Mouse (Mus musculus): Measurements from ENCODE around the gene B3gnt2.

The B3gnt2 gene

GRCm38 (mm10) chr11:22860335-22861227 lies at the start of gene B3gnt2:
Gene B3gnt2, minus strand, starts transcription at chr11:22860961.
- no peak for DNase-seq (ENCODE audit: low spot score)

DNA sequence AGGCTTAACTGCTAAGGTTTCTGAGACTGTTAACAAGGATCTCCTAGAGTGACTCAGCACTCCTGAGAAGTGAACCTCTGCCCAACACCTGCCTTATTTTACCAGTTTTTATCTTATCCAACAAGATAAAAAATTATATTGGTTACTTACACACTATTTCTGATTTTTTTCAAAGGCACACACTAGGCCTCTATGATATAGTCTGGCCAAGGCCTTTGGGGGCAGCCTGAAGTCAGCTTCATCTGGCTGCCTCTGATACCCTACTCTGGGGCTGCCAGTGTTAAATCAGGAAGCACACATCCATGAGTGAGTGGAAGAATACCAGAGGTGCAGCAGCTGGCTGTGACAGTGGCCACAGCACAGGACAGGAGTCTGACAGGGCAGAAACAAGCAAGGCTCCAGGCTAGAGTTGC lies 45.7 kb upstream of the B3gnt2 start:
- DNase-seq (ENCODE audit: low spot score) = no peak

DNA sequence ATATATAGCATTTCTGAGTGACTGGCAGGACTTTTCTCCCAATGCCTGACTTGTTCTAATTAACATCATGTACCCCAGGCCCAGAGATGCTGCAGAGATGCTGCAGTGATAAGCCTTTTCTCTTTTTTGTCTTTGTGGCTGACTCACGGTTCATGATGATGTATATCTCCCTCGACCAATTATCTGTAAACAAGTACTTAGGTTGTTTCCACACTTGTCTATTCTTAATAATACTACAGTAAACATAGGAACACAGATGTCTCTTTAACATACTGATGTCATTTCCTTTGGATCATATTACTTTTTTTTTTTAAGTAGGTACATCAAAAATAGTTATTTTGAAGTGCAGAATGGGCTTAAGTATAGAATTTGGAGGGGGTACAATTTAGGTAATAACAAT lies 42.2 kb upstream of the B3gnt2 start:
- DNase-seq (ENCODE audit: low spot score) = no peak

DNA sequence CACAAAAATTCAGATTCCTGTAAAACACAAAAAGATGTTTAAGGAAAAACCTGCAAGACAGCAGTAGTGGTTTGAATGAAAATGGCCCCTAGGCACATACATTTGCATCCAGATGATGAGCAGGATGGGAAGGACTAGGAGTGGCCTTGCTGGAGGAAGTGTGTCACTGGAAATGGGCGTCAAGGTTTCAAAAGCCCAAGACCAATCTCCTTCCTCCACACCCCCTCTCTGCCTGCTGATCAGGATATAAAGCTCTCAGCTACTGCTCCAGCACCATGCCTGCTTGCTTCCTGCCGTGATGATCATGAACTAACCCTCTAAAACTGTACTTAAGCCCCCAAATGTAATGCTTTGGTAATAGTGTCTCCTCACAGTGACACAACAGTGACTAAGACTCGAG lies 39.3 kb upstream of the B3gnt2 start:
- no peak for DNase-seq (ENCODE audit: low spot score)

- DNase-seq (ENCODE audit: low spot score) = no peak
Measured at GRCm38 (mm10) chr11:22897642-22898041, 36.9 kb upstream of the B3gnt2 start.

DNA sequence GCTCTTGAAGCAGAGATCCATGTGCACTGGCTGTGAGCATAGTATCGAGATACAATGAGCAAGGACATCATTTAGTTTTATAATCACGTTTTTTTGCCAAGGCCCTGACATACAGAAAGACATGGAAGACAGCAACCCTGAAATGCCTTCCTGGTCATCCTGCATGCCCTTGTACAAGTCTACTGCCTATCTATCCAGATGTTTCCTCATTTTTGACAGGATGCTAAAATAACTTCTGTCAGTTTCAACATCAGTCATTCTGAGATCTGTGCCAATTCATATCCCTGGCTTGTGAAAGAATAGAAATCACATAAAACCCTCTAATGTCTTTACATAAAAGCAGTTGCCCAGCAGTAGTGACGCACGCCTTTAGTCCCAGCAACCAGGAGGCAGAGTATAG lies 36.4 kb upstream of the B3gnt2 start:
- DNase-seq (ENCODE audit: low spot score) = no peak

GRCm38 (mm10) chr11:22893075-22893474 lies 32.3 kb upstream of the B3gnt2 start:
- no peak for DNase-seq (ENCODE audit: low spot score)

GRCm38 (mm10) chr11:22892466-22892865 lies 31.7 kb upstream of the B3gnt2 start:
- DNase-seq (ENCODE audit: low spot score) = no peak

GRCm38 (mm10) chr11:22891876-22892275 lies 31.1 kb upstream of the B3gnt2 start:
- DNase-seq (ENCODE audit: low spot score) = no peak

GRCm38 (mm10) chr11:22891242-22891641 lies 30.5 kb upstream of the B3gnt2 start:
- no peak for DNase-seq (ENCODE audit: low spot score)

GRCm38 (mm10) chr11:22889224-22889623 lies 28.5 kb upstream of the B3gnt2 start:
- DNase-seq (ENCODE audit: low spot score) = no peak

DNA sequence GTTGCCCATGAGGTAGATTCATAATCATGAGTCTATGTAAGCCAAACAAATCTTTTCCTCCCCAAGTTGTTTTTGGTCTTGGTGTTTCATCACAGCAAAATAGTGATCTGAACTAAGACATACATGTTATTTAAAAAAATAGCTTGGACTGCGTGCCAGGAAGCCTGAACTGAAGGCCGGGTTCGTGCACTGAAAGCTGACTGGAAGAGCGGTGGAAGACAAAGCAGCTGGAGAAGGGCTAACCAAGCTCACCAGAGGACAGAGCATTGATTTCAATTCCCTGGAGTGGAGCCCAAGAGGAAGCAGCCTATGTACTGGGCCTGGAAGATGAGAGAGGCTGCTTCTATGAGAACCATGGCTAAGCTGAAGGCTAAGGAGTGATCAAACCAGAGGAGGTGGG lies 26.2 kb upstream of the B3gnt2 start:
- no peak for DNase-seq (ENCODE audit: low spot score)

DNA sequence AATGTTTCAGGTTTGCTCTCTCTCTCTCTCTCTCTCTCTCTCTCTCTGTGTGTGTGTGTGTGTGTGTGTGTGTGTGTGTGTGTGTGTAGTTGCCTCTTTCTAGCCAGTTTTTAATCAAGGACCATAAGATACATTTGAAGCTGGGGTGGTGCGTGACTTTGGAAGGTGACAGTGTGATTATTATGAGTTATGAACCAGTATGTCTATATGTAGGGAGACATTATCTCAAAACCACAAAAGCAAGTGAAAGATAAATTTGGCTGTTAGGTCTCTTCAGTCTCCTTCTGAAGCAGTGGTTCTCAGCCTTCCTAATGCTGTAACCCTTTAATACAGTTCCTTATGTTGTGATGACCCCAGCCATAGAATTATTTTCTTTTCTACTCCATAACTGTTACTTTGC lies 24.6 kb upstream of the B3gnt2 start:
- no peak for DNase-seq (ENCODE audit: low spot score)

GRCm38 (mm10) chr11:22883676-22884075 lies 22.9 kb upstream of the B3gnt2 start:
- DNase-seq (ENCODE audit: low spot score) = no peak

GRCm38 (mm10) chr11:22882926-22883325 lies 22.2 kb upstream of the B3gnt2 start:
- no peak for DNase-seq (ENCODE audit: low spot score)

GRCm38 (mm10) chr11:22880383-22881172 lies 19.8 kb upstream of the B3gnt2 start:
- no peak for DNase-seq (ENCODE audit: low spot score)

DNA sequence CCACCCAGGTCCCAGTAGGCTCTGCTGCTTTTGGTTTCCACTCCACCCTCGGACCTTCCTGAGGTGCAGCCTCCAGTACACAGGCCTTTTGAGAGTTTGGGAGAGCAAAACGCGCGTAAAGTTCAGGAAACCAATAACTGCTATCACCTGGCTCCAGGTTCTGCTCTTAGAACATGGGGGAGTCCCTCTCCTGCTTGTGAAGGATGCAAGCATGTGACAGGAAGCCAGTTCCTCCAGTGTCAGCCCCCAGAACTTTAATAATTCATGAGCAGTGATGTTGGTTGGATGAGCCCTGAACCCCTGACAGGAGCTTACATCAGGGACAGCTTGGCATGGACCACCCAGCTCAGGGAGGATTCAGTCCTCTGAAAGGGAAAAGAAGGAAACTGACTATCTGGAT lies 18.9 kb upstream of the B3gnt2 start:
- no peak for DNase-seq (ENCODE audit: low spot score)

- no peak for DNase-seq (ENCODE audit: low spot score)
Measured at GRCm38 (mm10) chr11:22876680-22877330, 16.0 kb upstream of the B3gnt2 start.

- DNase-seq (ENCODE audit: low spot score) = no peak
Measured at GRCm38 (mm10) chr11:22875279-22875678, 14.5 kb upstream of the B3gnt2 start.

DNA sequence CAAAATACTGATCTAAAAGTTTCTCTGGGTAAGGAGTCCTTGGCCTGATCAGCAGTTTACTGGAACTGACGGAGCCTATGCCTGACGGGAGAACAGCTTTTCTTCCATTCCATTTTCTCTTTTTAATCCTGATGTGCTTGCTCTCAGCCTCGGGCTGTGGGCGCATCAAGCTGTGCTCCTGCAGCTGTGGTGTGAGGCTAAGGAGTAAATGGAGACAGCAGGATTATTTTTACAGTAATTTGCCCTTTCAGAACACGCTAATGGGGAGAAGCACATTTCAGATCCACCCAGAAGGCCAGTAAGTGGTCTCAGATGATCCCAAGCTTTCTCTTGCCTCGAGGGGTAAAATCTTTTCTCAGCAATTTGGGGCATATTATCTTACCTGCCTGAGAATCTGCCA lies 14.0 kb upstream of the B3gnt2 start:
- DNase-seq (ENCODE audit: low spot score) = no peak

DNA sequence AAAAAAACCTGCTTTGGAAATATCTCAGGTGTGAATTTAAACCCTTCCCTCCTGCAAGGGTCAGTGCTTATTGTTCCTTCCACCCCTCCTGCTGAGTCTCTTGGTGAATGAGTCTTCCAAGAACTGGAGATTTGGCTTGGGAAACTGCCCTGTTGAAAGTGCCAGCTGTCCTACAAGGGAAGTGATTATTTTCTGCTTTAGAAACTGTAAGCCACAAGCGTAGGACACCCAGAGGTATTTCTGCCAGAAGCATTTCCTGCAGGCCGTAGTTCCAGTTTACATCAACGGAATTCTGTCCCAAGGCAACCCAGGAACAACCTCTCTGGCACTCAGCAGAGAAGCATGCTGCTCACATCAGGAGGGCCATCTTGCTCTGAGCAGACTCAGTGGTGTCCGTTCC lies 12.6 kb upstream of the B3gnt2 start:
- DNase-seq (ENCODE audit: low spot score) = no peak

DNA sequence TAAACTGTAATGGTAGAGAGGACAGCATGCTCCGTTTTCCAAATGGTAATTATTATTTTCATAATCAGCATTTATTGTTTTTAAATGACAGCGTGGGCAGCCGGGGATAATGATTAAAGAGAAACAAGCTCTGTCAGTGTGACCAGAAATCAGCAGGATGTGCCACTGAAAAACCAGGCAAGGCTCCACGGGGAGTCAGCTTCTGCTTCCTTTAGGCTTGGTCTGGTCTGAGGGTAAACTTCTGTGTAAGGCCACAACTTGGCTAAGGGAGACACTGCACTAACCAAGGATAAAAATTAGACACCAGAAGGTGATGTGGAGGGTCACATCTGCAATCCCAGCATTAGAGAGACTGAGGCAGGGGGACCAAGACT lies 11.5 kb upstream of the B3gnt2 start:
- DNase-seq (ENCODE audit: low spot score) = no peak
